Mouse (Mus musculus) common myeloid progenitor, adult 5-6 weeks (primary cell): ENCODE results near the gene Lama1. TPM values are rescaled to one million over a fixed set of nuclear protein-coding genes. Genes with fewer than 3 reads are reported as not detected.
"Not testable (repeated sequence)": the region's sequence is repeated elsewhere in the genome, so short reads cannot be mapped to it uniquely, and the experiment has no call there.

ENCODE experiments used
- ATAC-seq: replicated peaks from 2 replicates; pipeline ENCODE4 v1.8.0; 2016; ENCODE audit warnings: low read depth, mild to moderate bottlenecking, moderate TSS enrichment, inconsistent platforms; ENCODE audit not compliant: poor library complexity, severe bottlenecking
- total RNA-seq: library from RNA; stranded (forward); fragments of 200-1000, 187-1606 nt; gene quantifications from 2 replicates; pipeline ENCODE4 v1.2.3, GENCODE M21; 2017

Lama1 gene
- total RNA-seq, 1 experiment from 2014 or later = not detected

DNA sequence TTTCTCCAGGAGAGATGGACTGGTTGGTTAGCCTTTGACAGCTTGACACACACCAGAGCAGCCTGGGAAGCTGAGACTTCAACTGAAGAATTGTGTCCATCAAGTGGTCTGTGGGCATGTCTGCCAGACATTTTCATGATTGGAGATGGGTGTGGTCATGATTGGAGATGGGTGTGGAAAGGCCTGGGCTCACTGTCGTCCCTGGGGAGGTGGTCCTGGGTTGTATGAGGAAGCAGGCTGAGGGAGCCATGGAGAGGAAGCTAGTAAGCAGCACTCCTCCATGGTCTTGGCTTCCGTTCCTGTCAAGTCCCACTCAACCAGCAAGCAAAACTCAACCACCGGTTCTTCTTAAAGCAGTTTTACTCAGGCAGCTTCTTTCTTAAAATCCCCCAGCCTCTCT is 130.4 kb downstream of the Lama1 start:
- no peak for ATAC-seq

DNA sequence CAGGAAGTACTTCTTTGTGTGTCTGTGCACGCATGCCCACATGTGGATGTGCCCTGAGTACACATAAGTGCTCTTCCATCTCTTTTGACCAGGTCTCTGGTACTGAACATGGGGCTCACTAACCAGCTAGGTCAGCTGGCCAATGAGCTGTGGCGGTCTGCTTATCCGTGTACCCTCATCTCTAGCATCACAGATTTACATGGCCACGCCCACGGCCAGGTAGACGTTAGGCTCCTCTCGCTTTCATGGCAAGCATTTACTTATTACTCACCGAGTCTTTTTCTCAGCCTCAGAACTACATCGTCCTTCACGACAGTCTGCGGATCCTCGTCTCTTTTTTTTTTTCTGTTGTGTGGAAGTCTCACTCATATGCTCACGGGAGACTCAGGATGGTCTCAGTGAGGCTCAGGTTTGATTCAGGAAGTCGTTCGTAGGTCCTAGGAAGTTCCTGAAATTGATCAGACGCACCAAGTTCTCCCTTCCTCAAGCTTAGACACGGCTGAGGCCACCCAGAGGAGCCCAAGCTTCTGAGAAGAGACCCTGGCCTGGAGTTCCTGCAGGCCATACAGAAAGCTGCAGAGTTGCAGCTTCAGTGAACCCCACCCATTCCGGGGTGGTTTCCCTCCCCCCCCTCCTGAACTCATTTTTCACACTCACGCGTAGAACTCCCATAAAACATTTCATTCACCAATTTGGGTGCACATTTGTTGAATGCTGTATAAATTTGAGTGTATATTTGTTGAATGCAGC is 139.3 kb downstream of the Lama1 start:
- ATAC-seq = no peak

DNA sequence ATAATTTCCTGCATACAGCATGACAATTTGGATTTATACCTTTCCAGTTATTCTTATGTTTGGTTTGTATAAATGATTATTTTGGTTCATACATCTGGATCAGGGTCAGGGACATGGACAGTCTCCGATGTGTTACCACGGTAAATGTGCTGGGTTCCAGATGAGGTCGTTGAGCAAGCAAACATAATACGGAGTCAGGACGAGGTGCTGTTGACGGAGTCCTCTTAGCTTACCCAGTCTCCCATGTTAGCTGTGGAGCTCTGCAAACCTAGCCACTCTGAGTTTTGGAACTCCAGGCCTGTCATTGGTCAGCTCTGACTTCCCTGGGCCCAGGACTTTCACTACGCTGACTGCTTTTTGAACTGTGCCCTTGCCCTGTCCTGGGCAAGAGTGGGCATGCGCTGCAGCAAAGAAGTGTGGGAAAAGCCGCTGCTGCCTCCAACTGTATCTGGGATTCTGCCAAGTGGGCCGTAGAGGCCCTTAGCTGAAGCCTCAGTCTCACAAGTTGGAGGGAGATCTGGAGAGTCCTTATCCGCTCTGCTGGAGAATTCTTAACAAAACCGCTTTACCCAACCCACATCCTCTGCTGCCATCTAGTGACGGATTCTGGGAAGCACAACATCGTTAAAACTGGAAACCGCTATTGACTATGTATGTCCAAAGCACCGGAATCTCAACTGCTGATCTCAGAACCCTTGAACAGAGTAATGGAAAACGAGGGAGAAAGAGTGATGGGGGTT is 140.5 kb downstream of the Lama1 start:
- peak; percentile 87 for ATAC-seq

DNA sequence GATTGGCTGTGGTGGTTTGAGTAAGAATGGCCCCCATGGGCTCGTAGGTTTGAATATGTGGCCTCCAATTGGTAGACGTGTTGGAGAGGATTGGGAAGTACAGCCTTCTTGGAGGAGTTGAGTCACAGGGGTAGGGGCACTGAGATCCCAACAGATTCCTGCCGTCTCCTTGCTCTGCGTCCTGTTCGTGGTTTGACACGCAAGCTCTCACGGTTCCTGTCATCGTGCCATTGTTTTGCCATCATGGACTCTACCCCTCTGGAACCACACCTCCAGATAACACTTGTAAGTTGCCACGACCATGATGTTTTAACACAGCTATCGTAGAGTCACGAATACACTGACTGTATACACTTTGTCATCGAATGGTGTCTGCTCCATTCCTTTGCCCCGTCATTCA is 141.9 kb downstream of the Lama1 start:
- ATAC-seq = no peak

DNA sequence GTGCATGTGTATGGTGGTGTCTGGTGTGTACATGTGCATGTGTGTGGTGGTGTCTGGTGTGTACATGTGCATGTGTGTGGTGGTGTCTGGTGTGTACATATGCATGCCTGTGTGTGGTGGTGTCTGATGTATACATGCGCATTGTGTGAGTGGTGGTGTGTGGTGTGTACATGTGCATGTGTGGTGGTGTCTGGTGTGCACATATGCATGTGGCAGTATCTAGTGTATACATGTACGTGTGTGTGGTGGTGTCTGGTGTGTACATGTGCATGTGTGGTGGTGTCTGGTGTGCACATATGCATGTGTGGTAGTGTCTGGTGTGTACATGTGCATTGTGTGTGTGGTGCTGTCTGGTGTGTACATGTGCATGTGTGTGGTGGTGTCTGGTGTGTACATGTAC is 144.4 kb downstream of the Lama1 start:
- not testable (repeated sequence) for ATAC-seq

DNA sequence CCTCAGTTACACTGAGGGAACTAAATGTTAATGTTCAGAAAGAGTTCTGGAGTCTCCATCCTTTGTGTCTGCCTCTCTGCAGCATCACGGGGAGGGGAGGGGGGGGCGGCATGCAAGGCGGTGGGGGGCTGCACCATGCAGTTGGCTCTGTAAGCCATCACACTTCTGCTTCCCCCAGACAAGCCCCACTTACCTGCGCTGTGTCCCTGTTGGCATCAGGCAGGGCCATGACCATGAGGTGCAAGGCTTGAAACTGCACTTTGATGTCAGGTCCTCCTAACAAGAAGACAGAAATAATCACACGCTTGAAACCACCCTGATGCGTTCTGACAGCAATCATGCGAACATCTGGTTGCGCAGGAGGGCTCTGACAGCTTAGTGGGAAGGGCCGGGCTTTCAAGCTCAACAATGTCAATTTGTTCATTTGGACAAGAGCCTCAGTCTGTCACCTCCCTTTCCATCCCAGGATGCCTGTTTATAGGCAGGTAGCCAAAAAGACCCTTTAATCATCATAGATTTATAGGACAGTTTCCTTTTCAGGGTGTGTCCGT is 164.1 kb downstream of the Lama1 start:
- no peak for ATAC-seq

DNA sequence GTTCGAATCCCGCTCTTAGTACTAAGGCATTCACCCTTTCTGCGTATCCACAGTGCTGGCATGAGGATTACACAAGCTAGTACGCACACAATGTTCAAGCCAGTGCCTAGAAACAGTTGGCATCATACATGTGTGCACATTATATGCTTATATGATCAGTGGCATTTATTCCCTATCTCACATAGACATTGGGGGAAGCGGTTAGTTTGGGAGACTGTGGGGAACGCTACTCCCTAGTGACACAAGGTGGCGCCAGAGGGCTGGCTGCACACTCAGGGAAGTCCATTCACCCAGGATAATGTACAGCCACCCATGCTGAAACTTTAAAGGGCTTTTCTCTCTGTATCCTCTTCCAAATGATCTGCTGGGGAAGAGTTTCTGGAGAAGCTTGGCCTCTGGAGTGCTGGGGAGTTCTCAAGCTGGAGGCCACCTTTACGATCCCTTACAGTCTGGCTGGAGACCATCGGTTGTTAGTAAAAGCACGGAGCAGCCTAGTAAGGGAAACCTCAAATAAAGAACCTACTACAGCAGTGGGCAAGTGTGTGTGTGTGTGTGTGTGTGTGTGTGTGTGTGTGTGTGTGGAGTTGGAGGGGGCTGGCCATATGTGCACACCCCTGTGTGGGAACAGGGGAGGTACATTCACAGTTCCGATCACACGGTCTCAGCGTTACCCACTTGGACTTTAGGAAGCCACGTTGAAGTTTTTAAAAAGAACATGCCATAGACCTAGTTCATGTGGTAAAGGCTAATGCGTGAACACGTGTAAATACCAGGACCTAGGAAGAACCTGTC is 164.9 kb downstream of the Lama1 start:
- peak; percentile 98 for ATAC-seq

DNA sequence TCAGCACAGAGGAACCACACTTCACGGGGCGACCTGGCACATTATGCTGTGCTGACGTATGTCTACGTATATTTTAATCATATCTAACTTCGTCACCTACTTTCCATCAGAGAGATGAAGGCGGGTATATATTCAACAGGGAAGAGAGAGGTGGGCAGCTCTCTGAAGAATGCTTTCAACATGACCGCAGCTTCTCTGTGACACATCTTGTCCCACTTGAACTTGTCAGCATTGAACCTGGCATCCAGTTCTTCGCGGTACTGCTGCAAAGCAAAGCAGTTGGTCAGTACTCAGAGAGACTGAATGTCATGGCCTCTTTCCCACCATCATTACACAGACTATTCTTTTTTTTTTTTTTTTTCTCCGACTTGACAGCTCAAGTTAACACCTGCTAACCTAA is 167.3 kb downstream of the Lama1 start:
- no peak for ATAC-seq

DNA sequence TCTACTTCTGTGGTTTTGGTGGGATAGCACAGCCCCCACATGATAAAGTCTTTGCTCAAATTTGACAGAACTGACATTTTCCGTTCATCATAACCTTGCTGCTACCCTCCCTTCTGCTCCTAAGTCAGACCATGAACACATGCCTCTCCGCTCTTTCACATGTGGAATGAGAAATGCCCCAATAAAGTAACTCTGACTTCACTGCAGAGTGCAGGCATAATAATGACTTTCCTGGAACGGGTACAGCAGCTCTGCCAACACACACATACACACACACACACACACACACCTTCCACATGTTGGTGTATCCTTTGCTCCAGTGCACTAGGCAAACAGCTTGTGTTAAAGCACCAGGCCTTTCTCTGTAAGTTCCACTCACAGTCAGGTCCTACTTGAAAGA is 167.9 kb downstream of the Lama1 start:
- ATAC-seq = no peak

DNA sequence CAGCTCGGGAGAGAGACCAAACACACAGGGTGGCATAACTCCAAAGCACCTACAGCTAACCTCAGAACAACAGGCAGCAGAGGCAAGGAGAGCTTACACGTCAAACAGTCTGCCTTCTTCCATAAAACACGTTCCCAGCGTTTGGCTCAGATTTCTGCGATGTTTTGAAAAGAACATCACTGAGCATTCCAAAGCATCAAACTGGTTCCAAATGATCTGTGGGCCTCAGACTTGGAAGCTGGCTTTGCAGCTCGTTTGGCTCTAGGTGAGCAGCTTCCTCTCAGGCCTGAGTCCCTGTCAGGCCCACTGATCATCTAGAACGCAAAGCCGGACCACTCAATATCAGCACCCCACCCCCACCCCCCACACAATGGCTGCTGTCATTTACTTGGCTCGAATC is 169.0 kb downstream of the Lama1 start:
- ATAC-seq = no peak

DNA sequence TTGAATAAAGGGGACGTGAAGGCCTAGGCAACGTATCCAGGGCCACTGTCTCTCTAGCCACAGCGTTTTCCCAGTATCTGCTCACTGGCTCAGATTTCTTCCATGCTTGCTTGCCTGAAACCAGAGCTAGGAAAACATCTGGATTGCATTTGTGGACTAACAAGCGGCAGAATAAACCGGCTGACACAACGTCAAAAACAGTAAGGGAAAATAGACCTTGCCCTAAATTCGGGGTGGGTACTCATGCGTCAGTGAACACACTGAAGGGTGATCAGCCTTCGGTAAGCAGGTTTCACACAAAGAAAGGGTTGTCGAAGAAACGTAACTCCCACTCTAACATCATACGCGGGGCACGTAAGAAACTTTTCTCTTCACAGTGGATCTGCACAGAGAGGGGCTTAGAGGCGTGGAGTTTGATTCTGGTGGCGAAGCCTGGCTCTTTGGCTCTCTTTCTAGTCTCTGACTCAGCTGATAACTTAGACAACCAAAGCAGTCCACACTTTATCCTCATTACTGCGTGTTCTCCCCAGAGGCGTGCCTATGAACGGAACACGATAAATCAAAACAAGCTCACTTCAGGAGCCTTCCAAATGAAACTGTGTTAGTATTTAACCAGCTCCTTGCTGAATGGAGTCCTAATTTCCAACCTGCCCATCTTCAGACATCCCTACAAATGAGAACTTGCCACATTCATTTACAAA is 169.6 kb downstream of the Lama1 start:
- no peak for ATAC-seq

DNA sequence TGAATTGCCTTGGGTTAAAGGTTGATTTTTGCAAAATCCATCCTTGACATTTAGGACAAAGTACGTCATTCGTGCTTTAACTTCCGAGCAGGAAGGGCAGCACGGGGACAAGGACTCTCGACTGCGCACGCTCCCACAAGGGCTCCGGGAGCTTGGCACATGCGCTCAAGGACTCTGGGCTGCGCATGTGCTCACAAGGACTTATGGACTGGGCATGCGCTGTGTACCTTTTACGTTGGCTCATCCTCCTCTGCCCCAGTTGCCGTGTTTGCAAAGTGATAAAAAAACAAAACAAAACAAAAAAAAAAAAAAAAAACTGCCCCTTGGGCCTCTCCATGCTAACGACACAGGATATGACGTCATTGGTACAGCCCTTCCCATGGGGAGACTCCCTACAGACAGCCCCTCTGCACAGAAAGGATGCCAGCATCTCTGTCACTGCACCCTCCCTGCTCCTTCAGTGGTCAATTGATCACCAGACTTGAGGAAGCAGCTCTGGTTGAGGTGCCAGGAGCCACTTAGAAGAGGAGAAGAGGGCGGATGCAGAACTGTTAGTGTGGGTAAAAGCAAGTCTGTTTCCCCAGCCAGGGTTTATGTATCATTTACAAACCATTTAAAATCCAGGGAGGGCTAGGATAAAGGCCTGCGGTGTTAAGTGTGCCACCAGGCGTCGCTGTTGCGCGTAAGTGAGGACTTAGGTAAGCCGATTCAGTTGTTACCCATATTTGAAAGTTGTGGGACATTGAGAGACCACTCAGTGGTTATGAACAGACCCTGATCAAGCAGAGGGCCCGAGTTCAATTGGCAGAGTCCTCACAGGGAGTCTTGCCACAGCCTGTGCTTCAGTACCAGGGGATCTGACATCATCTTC is 172.9 kb downstream of the Lama1 start:
- peak; percentile 78 for ATAC-seq

Other genes starting within 250 kb of the Lama1 start
- gene Lrrc30, start 64.5 kb upstream of the Lama1 start, total RNA-seq = not detected in 2 replicates